Mouse (Mus musculus): ENCODE measurements around the gene Prkca.

DNA sequence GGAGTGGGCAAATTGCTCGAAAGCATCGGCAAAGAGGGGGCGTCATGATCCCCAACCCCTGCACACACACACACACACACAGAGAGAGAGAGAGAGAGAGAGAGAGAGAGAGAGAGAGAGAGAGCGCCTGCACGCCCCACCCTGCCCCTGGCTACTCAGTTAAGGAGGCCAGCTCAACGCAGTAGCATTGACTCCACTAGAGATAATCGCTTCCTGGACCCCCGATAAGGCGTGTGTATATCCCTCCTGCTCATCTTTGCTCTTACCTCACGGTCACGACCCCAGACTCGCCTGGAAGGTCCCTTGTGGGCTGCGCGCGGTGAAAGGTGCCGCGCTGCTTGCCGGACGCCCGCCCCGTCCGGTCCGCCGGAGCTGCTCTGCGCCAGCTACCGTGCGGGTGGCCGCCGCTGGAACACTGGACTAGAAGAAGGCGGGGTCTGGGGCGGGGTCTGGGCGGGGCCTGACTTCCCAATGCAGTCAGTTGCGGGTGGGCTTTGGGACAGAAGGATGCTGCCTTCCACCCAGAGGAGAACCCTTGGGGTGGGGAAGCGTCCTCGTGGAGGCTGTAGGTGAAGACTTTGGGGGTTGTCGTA is 429.0 kb downstream of the Prkca start, which contains the start of gene Cacng5:
- TF ChIP-seq CTCF (IDR thresholded peaks at IDR 0.05; ENCODE audit: control insufficient read depth, insufficient read depth, insufficient replicate concordance, low read depth, low read length) = no peak
- TF ChIP-seq POLR2A (IDR thresholded peaks at IDR 0.05; ENCODE audit: control insufficient read depth, low read depth, low read length) = no peak
